ENCODE assay signal across 30 mouse cellular contexts in genomic region chr6:85288193-85288857, GRCm38 (mm10). TPM values are rescaled to one million over a fixed set of nuclear protein-coding genes. Genes with fewer than 3 reads are reported as not detected.
DNase-seq lines count a peak whose midpoint lies in the region; ATAC-seq lines count a peak whose summit lies in the region.
"Had no signal": no experiment of that assay in that cellular context is flagged by ENCODE, and none has a peak within 500 bp of the region (broad histone marks: within the 10 kb centered on the region; RNA-seq: fewer than 3 reads in every experiment).

No protein-coding gene starts in this region.

- H3K4me2 ChIP-seq in midbrain, embryonic 11.5 days, result no peak overlapping the region
- no peak overlapping the region for H3K4me2 ChIP-seq in liver, embryonic 11.5 days
- H3K4me2 ChIP-seq: embryonic facial prominence, embryonic 13.5 days; limb, embryonic 12.5 days; liver, embryonic 15.5 days; midbrain, embryonic 15.5 days had no signal

- intact Hi-C loops in left cerebral cortex, postnatal 36 days (cut with DNase I), result no loop called here

- H3K27ac ChIP-seq in midbrain, embryonic 11.5 days (ENCODE audit: low read depth, low read length), result no peak overlapping the region
- no peak overlapping the region for H3K27ac ChIP-seq in midbrain, embryonic 10.5 days (replicated peaks)
- H3K27ac ChIP-seq in liver, embryonic 11.5 days (ENCODE audit: low read depth, low read length), result no peak overlapping the region; the same call in 1 of the 2 replicates
- H3K27ac ChIP-seq: embryonic facial prominence, embryonic 13.5 days; hindbrain, embryonic 10.5 days; limb, embryonic 12.5 days; liver, embryonic 15.5 days; midbrain, embryonic 15.5 days had no signal

- 91% methylated on average over 4 of the region's 4 CpGs for WGBS in midbrain, embryonic 11.5 days
- WGBS in midbrain, embryonic 10.5 days, result 89% methylated on average over 4 of the region's 4 CpGs
- 48% methylated on average over 4 of the region's 4 CpGs for WGBS in liver, embryonic 11.5 days

- H3K9ac ChIP-seq in midbrain, embryonic 11.5 days (ENCODE audit: low read length), result no peak overlapping the region
- H3K9ac ChIP-seq in liver, embryonic 11.5 days (ENCODE audit: low read depth, low read length), result no peak overlapping the region
- H3K9ac ChIP-seq: embryonic facial prominence, embryonic 13.5 days; forebrain, postnatal 0 days; limb, embryonic 12.5 days; liver, embryonic 15.5 days; midbrain, embryonic 15.5 days had no signal

- no peak overlapping the region for H3K4me3 ChIP-seq in midbrain, embryonic 11.5 days (ENCODE audit: low read depth, low read length)
- H3K4me3 ChIP-seq in midbrain, embryonic 10.5 days, result no peak overlapping the region
- no peak overlapping the region for H3K4me3 ChIP-seq in liver, embryonic 11.5 days (ENCODE audit: low read depth, low read length)
- H3K4me3 ChIP-seq: embryonic facial prominence, embryonic 13.5 days; forebrain, embryonic 10.5 days; hindbrain, embryonic 10.5 days; limb, embryonic 12.5 days; liver, embryonic 15.5 days; megakaryocyte, embryonic 14.5 days; midbrain, embryonic 15.5 days had no signal

- no peaks in the 10 kb centered on the region for H3K9me3 ChIP-seq in midbrain, embryonic 11.5 days (ENCODE audit: control insufficient read depth, low read length)
- no peaks in the 10 kb centered on the region for H3K9me3 ChIP-seq in midbrain, embryonic 10.5 days (replicated peaks)
- H3K9me3 ChIP-seq in liver, embryonic 11.5 days (ENCODE audit: control insufficient read depth, low read length), result no peaks in the 10 kb centered on the region
- H3K9me3 ChIP-seq: embryonic facial prominence, embryonic 13.5 days; forebrain, embryonic 10.5 days; hindbrain, embryonic 10.5 days; liver, embryonic 15.5 days; midbrain, embryonic 15.5 days had no signal

- H3K36me3 ChIP-seq in midbrain, embryonic 11.5 days (ENCODE audit: control insufficient read depth, insufficient read depth, low read length), result no peaks in the 10 kb centered on the region
- 0 out of 2 replicates have a peak, but pooled peaks cover 2% of the 10 kb centered on the region for H3K36me3 ChIP-seq in midbrain, embryonic 10.5 days
- no peaks in the 10 kb centered on the region for H3K36me3 ChIP-seq in liver, embryonic 11.5 days (ENCODE audit: control insufficient read depth, insufficient read depth, low read length)
- H3K36me3 ChIP-seq: embryonic facial prominence, embryonic 13.5 days; hindbrain, embryonic 10.5 days; limb, embryonic 12.5 days; liver, embryonic 15.5 days; midbrain, embryonic 15.5 days had no signal

- no peaks in the 10 kb centered on the region for H3K27me3 ChIP-seq in midbrain, embryonic 11.5 days (ENCODE audit: control insufficient read depth, insufficient read depth, low read length)
- no peaks in the 10 kb centered on the region for H3K27me3 ChIP-seq in midbrain, embryonic 10.5 days (ENCODE audit: low read depth, poor library complexity, severe bottlenecking)
- H3K27me3 ChIP-seq in liver, embryonic 11.5 days (replicated peaks; ENCODE audit: control insufficient read depth, insufficient read depth, low read length), result no peaks in the 10 kb centered on the region
- H3K27me3 ChIP-seq: embryonic facial prominence, embryonic 13.5 days; limb, embryonic 12.5 days; liver, embryonic 15.5 days; midbrain, embryonic 15.5 days; Patski had no signal

- no peaks in the 10 kb centered on the region; the same call in 1 of the 2 replicates for H3K4me1 ChIP-seq in midbrain, embryonic 11.5 days (ENCODE audit: control insufficient read depth, insufficient read depth, low read length)
- H3K4me1 ChIP-seq in midbrain, embryonic 10.5 days, result peaks cover 3% of the 10 kb centered on the region
- H3K4me1 ChIP-seq in liver, embryonic 11.5 days (replicated peaks; ENCODE audit: control insufficient read depth, insufficient read depth, low read length), result peaks cover 11% of the 10 kb centered on the region
- H3K4me1 ChIP-seq: limb, embryonic 12.5 days; midbrain, embryonic 15.5 days had no signal

- no peak for ATAC-seq in midbrain, embryonic 11.5 days (ENCODE audit: low FRiP score)
- ATAC-seq in liver, embryonic 11.5 days (replicated peaks; ENCODE audit: low FRiP score), result peak; percentile 91
- peak; percentile 63; the same call in 1 of the 2 replicates for ATAC-seq in megakaryocyte-erythroid progenitor cell, adult 5-6 weeks (replicated peaks; ENCODE audit: low FRiP score, low TSS enrichment, poor library complexity, severe bottlenecking)
- ATAC-seq: CD4-positive, CD25-positive, alpha-beta regulatory T cell, adult 4 months; forebrain, postnatal 0 days; hindbrain, embryonic 16.5 days; lung, postnatal 0 days; midbrain, embryonic 15.5 days; Patski had no signal

- peak; percentile 37 for DNase-seq in midbrain, embryonic 11.5 days (ENCODE audit: low spot score, missing footprints)
- no peak for DNase-seq in midbrain, embryonic 10.5 days (ENCODE audit: low spot score)
- no peak for DNase-seq in liver, embryonic 11.5 days (ENCODE audit: low spot score)
- DNase-seq in left cerebral cortex, postnatal 36 days (ENCODE audit: low spot score in 2 of 2), result no peak
- no peak for DNase-seq in heart, adult 8-10 months (ENCODE audit: low spot score)
- no peak for DNase-seq in kidney, postnatal 10 days
- DNase-seq: adrenal gland, postnatal 10 days; cerebellum, adult 11-12 months; forebrain, postnatal 0 days; gastrocnemius, postnatal 10 days; heart, postnatal 14 days; kidney, adult 18-20 months; kidney, postnatal 4 days; lung, postnatal 4 days; right cerebral cortex, adult 18-20 months; spleen, adult 18-20 months; thymus, adult 2 months; thymus, postnatal 36 days had no signal

RNA-seq across cellular contexts. Expression of gene Sfxn5, which starts 44.9 kb away (rescaled TPM):
- polyA plus RNA-seq in midbrain, embryonic 11.5 days (2014; fragmentation: Nextera tagmentation; extraction: Ambion mirVana), result 5.7 and 6.2 TPM in 2 replicates
- polyA plus RNA-seq in midbrain, embryonic 10.5 days (2016; fragmentation: Nextera tagmentation; extraction: Ambion mirVana), result 8.7 and 10.5 TPM in 2 replicates
- polyA plus RNA-seq in liver, embryonic 11.5 days (2014; fragmentation: Nextera tagmentation; extraction: Ambion mirVana), result 3.8 and 4.0 TPM in 2 replicates
- 0.31 and 1.5 TPM in 2 replicates for total RNA-seq in megakaryocyte-erythroid progenitor cell, adult 5-6 weeks (2014; fragmentation: Nextera tagmentation)
- 0.76 and 1.3 TPM in 2 replicates for total RNA-seq in megakaryocyte-erythroid progenitor cell, adult 5-6 weeks (2017)
- total RNA-seq in left cerebral cortex, postnatal 36 days (2021), result 100 to 1,000 TPM; 172 to 183 TPM
- total RNA-seq in heart, adult 8-10 months (2022), result 1 to 10 TPM; 3.2 to 6.4 (median 4.5) TPM

Comparison
In these comparisons a context has a peak if more than half of its experiments do, and no peak if none do; other contexts are left out.
1. RNA of gene Sfxn5, which starts 44.9 kb away (total RNA-seq): 172 to 183 TPM in left cerebral cortex, postnatal 36 days; 3.2 to 6.4 TPM in heart, adult 8-10 months and 0.31 to 1.5 TPM in megakaryocyte-erythroid progenitor cell, adult 5-6 weeks; every median in the first group is over 10 times any median in the second.